Mouse (Mus musculus): ENCODE measurements around the gene Meig1. TPM values are rescaled to one million over a fixed set of nuclear protein-coding genes. Genes with fewer than 3 reads are reported as not detected.
"Not testable (repeated sequence)": the region's sequence is repeated elsewhere in the genome, so short reads cannot be mapped to it uniquely, and the experiment has no call there.

The Meig1 gene
- 1 to 10 TPM; 1.6 to 2.0 TPM for total RNA-seq (2021)
- long read RNA-seq, experiment 1, partial matches to known transcripts = 0 of 2 reads
- long read RNA-seq, experiment 1, other reads (novel, unspliced or antisense) = 0 of 2 reads
- long read RNA-seq, experiment 2, partial matches to known transcripts = 0 of 1 reads
- long read RNA-seq, experiment 2, other reads (novel, unspliced or antisense) = 0 of 1 reads

- DNase-seq (ENCODE audit: low spot score in 2 of 2) = no peak
These were observed at the start of gene Meig1 for GRCm38 (mm10) chr2:3422548-3422947. TSS of gene Meig1 (minus strand) at chr2:3422648.

GRCm38 (mm10) chr2:3456590-3456989, 34.1 kb upstream of the Meig1 start:
- no peak for DNase-seq (ENCODE audit: low spot score in 2 of 2)

- no peak for DNase-seq (ENCODE audit: low spot score in 2 of 2)
These were observed 30.6 kb upstream of the Meig1 start for GRCm38 (mm10) chr2:3453096-3453495.

- peak; percentile 51 to 60 for DNase-seq (ENCODE audit: low spot score in 2 of 2)
These were observed 27.0 kb upstream of the Meig1 start for GRCm38 (mm10) chr2:3449431-3449830.

- no peak for DNase-seq (ENCODE audit: low spot score in 2 of 2)
These were observed 23.5 kb upstream of the Meig1 start for GRCm38 (mm10) chr2:3445984-3446383.

- peak; percentile 13 to 22 for DNase-seq (ENCODE audit: low spot score in 2 of 2)
These were observed 21.8 kb upstream of the Meig1 start for GRCm38 (mm10) chr2:3444206-3444605.

- DNase-seq (ENCODE audit: low spot score in 2 of 2) = no peak
These were observed 15.5 kb upstream of the Meig1 start for GRCm38 (mm10) chr2:3437956-3438355.

GRCm38 (mm10) chr2:3435369-3436061, 13.1 kb upstream of the Meig1 start:
- DNase-seq (ENCODE audit: low spot score in 2 of 2) = no peak

GRCm38 (mm10) chr2:3430956-3431355, 8.5 kb upstream of the Meig1 start:
- DNase-seq (ENCODE audit: low spot score in 2 of 2) = no peak

- no peak for DNase-seq (ENCODE audit: low spot score in 2 of 2)
These were observed 2.1 kb upstream of the Meig1 start for GRCm38 (mm10) chr2:3424579-3424910.

GRCm38 (mm10) chr2:3423841-3424578, 1.6 kb upstream of the Meig1 start, which contains the start of gene Dclre1c:
TSS of gene Dclre1c (plus strand) at chr2:3424131.
- DNase-seq (ENCODE audit: low spot score in 2 of 2) = peak; percentile 84 to 91

- no peak for DNase-seq (ENCODE audit: low spot score in 2 of 2)
These were observed 2.3 kb downstream of the Meig1 start for GRCm38 (mm10) chr2:3420157-3420556.

- peak; percentile 96 to 97 for DNase-seq (ENCODE audit: low spot score in 2 of 2)
These were observed 3.5 kb downstream of the Meig1 start for GRCm38 (mm10) chr2:3418883-3419431.

- no peak for DNase-seq (ENCODE audit: low spot score in 2 of 2)
These were observed 6.8 kb downstream of the Meig1 start for GRCm38 (mm10) chr2:3415676-3416075.

- DNase-seq (ENCODE audit: low spot score in 2 of 2) = peak; percentile 67 to 73
These were observed 8.2 kb downstream of the Meig1 start for GRCm38 (mm10) chr2:3414241-3414640.

- DNase-seq (ENCODE audit: low spot score in 2 of 2) = no peak
These were observed 14.7 kb downstream of the Meig1 start for GRCm38 (mm10) chr2:3407756-3408155.

GRCm38 (mm10) chr2:3405981-3406380, 16.5 kb downstream of the Meig1 start:
- DNase-seq (ENCODE audit: low spot score in 2 of 2) = no peak

GRCm38 (mm10) chr2:3397110-3397509, 25.3 kb downstream of the Meig1 start, which contains the start of gene Olah:
TSS of gene Olah (minus strand) at chr2:3397210.
- DNase-seq (ENCODE audit: low spot score in 2 of 2) = not testable (repeated sequence)

GRCm38 (mm10) chr2:3391945-3392344, 30.5 kb downstream of the Meig1 start:
- DNase-seq (ENCODE audit: low spot score in 2 of 2) = no peak

GRCm38 (mm10) chr2:3387105-3387860, 35.2 kb downstream of the Meig1 start:
- DNase-seq (ENCODE audit: low spot score in 2 of 2) = no peak

GRCm38 (mm10) chr2:3365127-3365526, 57.3 kb downstream of the Meig1 start:
- DNase-seq (ENCODE audit: low spot score in 2 of 2) = no peak
